Comparison of ENCODE assay signal across 8 mouse cellular contexts in the genomic region with DNA sequence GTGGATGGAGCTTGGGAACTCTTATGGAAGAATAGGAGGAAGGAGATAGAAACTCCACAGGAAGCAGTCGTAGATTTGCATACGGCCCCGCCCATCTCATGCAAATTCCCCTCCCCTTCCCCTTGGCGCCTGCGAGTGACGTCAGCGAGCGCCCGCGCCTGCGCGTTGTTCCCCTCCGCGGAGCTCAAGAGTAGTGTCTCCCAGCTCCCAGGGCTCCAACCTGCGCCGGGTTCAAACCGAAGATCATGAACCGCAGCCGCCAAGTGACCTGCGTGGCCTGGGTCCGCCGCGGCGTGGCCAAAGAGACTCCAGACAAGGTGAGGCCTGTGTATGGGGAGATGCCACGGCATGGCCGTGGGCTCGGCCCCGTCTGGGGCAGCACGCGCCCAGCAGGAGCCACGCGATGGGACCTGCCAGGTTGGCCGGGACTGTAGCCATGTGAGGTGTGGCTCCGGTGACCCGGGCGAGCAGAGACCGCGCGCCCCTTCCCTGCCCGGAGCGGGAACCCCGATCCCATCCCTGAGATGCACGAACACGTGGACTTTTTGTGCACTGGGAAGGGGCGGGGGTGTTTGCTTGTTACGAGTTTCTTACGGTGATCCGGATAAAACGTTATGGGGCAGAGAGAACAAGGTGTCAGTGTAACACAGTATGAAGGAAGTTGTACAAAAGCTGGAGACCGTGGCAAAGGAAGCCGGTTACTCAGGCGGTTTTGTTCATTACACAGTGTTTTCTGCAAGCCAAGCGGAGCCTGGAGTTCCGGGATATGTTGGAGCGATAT. TPM values are rescaled to one million over a fixed set of nuclear protein-coding genes. Genes with fewer than 3 reads are reported as not detected.
DNase-seq lines count a peak whose midpoint lies in the region; ATAC-seq lines count a peak whose summit lies in the region.

No protein-coding gene starts in this region.

- H3K27me3 ChIP-seq in hindbrain, embryonic 12.5 days = no peaks in the 10 kb centered on the region

- peak overlapping the region; percentile 75 for H3K4me2 ChIP-seq in hindbrain, embryonic 12.5 days (replicated peaks)

- peak; percentile 97 for DNase-seq in NIH3T3 (ENCODE audit: low read depth)
- peak; percentile 97 for DNase-seq in cerebellum, postnatal 10 days
- peak; percentile 85 to 88 for DNase-seq in frontal cortex, postnatal 10 days (ENCODE audit: low spot score in 2 of 2)
- peak; percentile 87 to 93 for DNase-seq in layer of hippocampus, postnatal 14 days (ENCODE audit: low spot score in 2 of 2)
- peak; percentile 93 for DNase-seq in lung, postnatal 14 days
- DNase-seq in retina, adult 2 months (ENCODE audit: low read depth, low spot score) = peak; percentile 80
- DNase-seq in thymus, postnatal 36 days = peak; percentile 90

- H3K4me3 ChIP-seq in hindbrain, embryonic 12.5 days = peak overlapping the region; percentile 78

- peak; percentile 96 for ATAC-seq in hindbrain, embryonic 12.5 days (ENCODE audit: low FRiP score)

- H3K9ac ChIP-seq in hindbrain, embryonic 12.5 days = peak overlapping the region; percentile 84

- 0 out of 2 replicates have a peak overlapping the region, but pooled peaks have one; percentile 41 for H3K27ac ChIP-seq in hindbrain, embryonic 12.5 days

- WGBS in hindbrain, embryonic 12.5 days = under 1% methylated on average over 55 of the region's 55 CpGs

- H3K4me1 ChIP-seq in hindbrain, embryonic 12.5 days = peaks cover 13% of the 10 kb centered on the region

- H3K9me3 ChIP-seq in hindbrain, embryonic 12.5 days (replicated peaks) = no peaks in the 10 kb centered on the region

- H3K36me3 ChIP-seq in hindbrain, embryonic 12.5 days = peaks cover 27% of the 10 kb centered on the region

RNA-seq across cellular contexts. Expression of gene Pwp1, which starts 42.6 kb away (rescaled TPM):
- 71.1 and 71.7 TPM in 2 replicates for polyA plus RNA-seq in hindbrain, embryonic 12.5 days (2016; fragmentation: Nextera tagmentation; extraction: Ambion mirVana)
- total RNA-seq in layer of hippocampus, postnatal 14 days (2021) = 10 to 100 TPM; 18.8 to 20.4 TPM

RNA-seq across cellular contexts. Expression of gene Prdm4, which starts 45.1 kb away (rescaled TPM):
- polyA plus RNA-seq in hindbrain, embryonic 12.5 days (2016; fragmentation: Nextera tagmentation; extraction: Ambion mirVana) = 35.3 and 39.0 TPM in 2 replicates
- total RNA-seq in layer of hippocampus, postnatal 14 days (2021) = 10 to 100 TPM; 28.6 to 29.1 TPM

RNA-seq across cellular contexts. Expression of gene Ascl4, which starts 55.6 kb away (rescaled TPM):
- polyA plus RNA-seq in hindbrain, embryonic 12.5 days (2016; fragmentation: Nextera tagmentation; extraction: Ambion mirVana) = 0.53 and 0.59 TPM in 2 replicates
- under 1 TPM; 0.37 to 0.38 TPM for total RNA-seq in layer of hippocampus, postnatal 14 days (2021)

Comparison
In these comparisons a context has a peak if more than half of its experiments do, and no peak if none do; other contexts are left out.
1. Peak in every context shown above with its lines: DNase-seq, ATAC-seq, H3K4me3 ChIP-seq and H3K27ac ChIP-seq.